Mouse (Mus musculus) erythroblast, embryonic 14.5 days (primary cell): Measurements from ENCODE around the gene Acot11. TPM values are rescaled to one million over a fixed set of nuclear protein-coding genes. Genes with fewer than 3 reads are reported as not detected.
A peak's percentile ranks its signal among the peaks of the same experiment; 100 is the strongest.

ENCODE experiments used
- H3K27me3 ChIP-seq: 2 replicates; pipeline ENCODE4 v1.6.1; 2012; ENCODE audit warnings: inconsistent platforms; ENCODE audit not compliant: control insufficient read depth
- H3K36me3 ChIP-seq: 2 replicates; pipeline ENCODE4 v1.6.1; 2012; ENCODE audit warnings: mild to moderate bottlenecking, inconsistent platforms; ENCODE audit not compliant: control insufficient read depth
- H3K4me1 ChIP-seq: 2 replicates; pipeline ENCODE4 v1.6.1; 2012; ENCODE audit warnings: inconsistent platforms; ENCODE audit not compliant: control insufficient read depth
- H3K4me3 ChIP-seq: replicated peaks from 2 replicates; pipeline ENCODE3; 2012; ENCODE audit warnings: moderate library complexity, mild to moderate bottlenecking, inconsistent platforms
- H3K9me3 ChIP-seq: 2 replicates; pipeline ENCODE4 v1.6.1; 2012; ENCODE audit warnings: low read length, inconsistent platforms, mixed read lengths; ENCODE audit not compliant: control insufficient read depth
- GATA1 ChIP-seq: IDR thresholded peaks from 2 replicates; pipeline ENCODE4 v1.6.1; 2012; ENCODE audit warnings: low read length, inconsistent platforms, mixed read lengths
- TAL1 ChIP-seq: IDR thresholded peaks from 3 replicates; pipeline ENCODE4 v1.6.1; 2012; ENCODE audit warnings: low read length, inconsistent platforms, mixed read lengths
- polyA plus RNA-seq: library from polyadenylated mRNA; stranded (reverse); fragments of >175 nt; gene quantifications from 2 replicates; pipeline ENCODE4 v1.2.3, GENCODE M21; 2012

Gene Acot11
- polyA plus RNA-seq, 1 experiment, result 1.3 TPM

GRCm38 (mm10) chr4:106838548-106839253 lies 33.9 kb upstream of the Acot11 start:
- H3K9me3 ChIP-seq, result no peaks in the 10 kb centered on the region
- no peak for TF ChIP-seq TAL1
- TF ChIP-seq GATA1, result no peak
- H3K4me3 ChIP-seq, result peak overlapping the region; percentile 80
- no peaks in the 10 kb centered on the region for H3K36me3 ChIP-seq
- H3K27me3 ChIP-seq, result peaks cover 26% of the 10 kb centered on the region
- peaks cover 41% of the 10 kb centered on the region for H3K4me1 ChIP-seq

GRCm38 (mm10) chr4:106837964-106838363 lies 33.2 kb upstream of the Acot11 start:
- Histone ChIP-seq H3K4me3 (peak overlapping the region; percentile 30), H3K36me3 (no peaks in the 10 kb centered on the region), H3K9me3 (no peaks in the 10 kb centered on the region), H3K4me1 (peaks cover 43% of the 10 kb centered on the region), H3K27me3 (peaks cover 26% of the 10 kb centered on the region)
- TF ChIP-seq TAL1, result no peak
- no peak for TF ChIP-seq GATA1

- H3K4me1 ChIP-seq, result peaks cover 43% of the 10 kb centered on the region
- H3K4me3 ChIP-seq, result no peak overlapping the region
- TF ChIP-seq GATA1 (no peak), TAL1 (no peak)
- no peaks in the 10 kb centered on the region for H3K36me3 ChIP-seq
- H3K9me3 ChIP-seq, result no peaks in the 10 kb centered on the region
- peaks cover 26% of the 10 kb centered on the region for H3K27me3 ChIP-seq
Measured at GRCm38 (mm10) chr4:106837425-106837824, 32.6 kb upstream of the Acot11 start.

GRCm38 (mm10) chr4:106830545-106831112 lies 25.8 kb upstream of the Acot11 start:
- peaks cover 40% of the 10 kb centered on the region for H3K27me3 ChIP-seq
- TF ChIP-seq TAL1 (no peak), GATA1 (no peak)
- H3K36me3 ChIP-seq, result no peaks in the 10 kb centered on the region
- no peak overlapping the region for H3K4me3 ChIP-seq
- H3K4me1 ChIP-seq, result peaks cover 45% of the 10 kb centered on the region
- H3K9me3 ChIP-seq, result no peaks in the 10 kb centered on the region

GRCm38 (mm10) chr4:106827738-106828361 lies 23.1 kb upstream of the Acot11 start:
- Histone ChIP-seq H3K36me3 (no peaks in the 10 kb centered on the region), H3K4me1 (peaks cover 43% of the 10 kb centered on the region), H3K4me3 (peak overlapping the region; percentile 49), H3K27me3 (peaks cover 59% of the 10 kb centered on the region), H3K9me3 (no peaks in the 10 kb centered on the region)
- TF ChIP-seq GATA1 (no peak), TAL1 (no peak)

- H3K36me3 ChIP-seq, result no peaks in the 10 kb centered on the region
- H3K9me3 ChIP-seq, result no peaks in the 10 kb centered on the region
- peaks cover 66% of the 10 kb centered on the region for H3K27me3 ChIP-seq
- no peak overlapping the region for H3K4me3 ChIP-seq
- TF ChIP-seq GATA1, result no peak
- no peak for TF ChIP-seq TAL1
- H3K4me1 ChIP-seq, result peaks cover 26% of the 10 kb centered on the region
Measured at GRCm38 (mm10) chr4:106825229-106825628, 20.4 kb upstream of the Acot11 start.

- Histone ChIP-seq H3K36me3 (no peaks in the 10 kb centered on the region), H3K4me3 (no peak overlapping the region), H3K9me3 (no peaks in the 10 kb centered on the region), H3K27me3 (peaks cover 25% of the 10 kb centered on the region), H3K4me1 (no peaks in the 10 kb centered on the region)
- TF ChIP-seq GATA1, result no peak
- no peak for TF ChIP-seq TAL1
Measured at GRCm38 (mm10) chr4:106819404-106819803, 14.6 kb upstream of the Acot11 start.

GRCm38 (mm10) chr4:106818332-106818731 lies 13.5 kb upstream of the Acot11 start:
- H3K9me3 ChIP-seq, result no peaks in the 10 kb centered on the region
- no peak overlapping the region for H3K4me3 ChIP-seq
- no peaks in the 10 kb centered on the region for H3K36me3 ChIP-seq
- H3K4me1 ChIP-seq, result peaks cover 1% of the 10 kb centered on the region
- TF ChIP-seq TAL1 (no peak), GATA1 (no peak)
- peaks cover 21% of the 10 kb centered on the region for H3K27me3 ChIP-seq

- no peaks in the 10 kb centered on the region for H3K36me3 ChIP-seq
- peaks cover 12% of the 10 kb centered on the region for H3K27me3 ChIP-seq
- no peak overlapping the region for H3K4me3 ChIP-seq
- H3K4me1 ChIP-seq, result peaks cover 2% of the 10 kb centered on the region
- no peaks in the 10 kb centered on the region for H3K9me3 ChIP-seq
- TF ChIP-seq GATA1 (no peak), TAL1 (no peak)
Measured at GRCm38 (mm10) chr4:106817017-106817416, 12.2 kb upstream of the Acot11 start.
